Mouse (Mus musculus) hindbrain, embryonic 13.5 days (tissue): ENCODE data around the gene Cd209f. TPM values are rescaled to one million over a fixed set of nuclear protein-coding genes. Genes with fewer than 3 reads are reported as not detected.
"Not testable (repeated sequence)": the region's sequence is repeated elsewhere in the genome, so short reads cannot be mapped to it uniquely, and the experiment has no call there.

Experiments used
- ATAC-seq: fragments of 200-750 bp; cut with Nextera tagmentation; 2 replicates; pipeline ENCODE4 v1.8.0; 2017; ENCODE audit warnings: moderate TSS enrichment; ENCODE audit not compliant: low FRiP score
- H3K27ac ChIP-seq: fragments of 300-500 bp; sonication (generic); 2 replicates; pipeline ENCODE4 v1.5.1; 2015; ENCODE audit warnings: inconsistent platforms, mild to moderate bottlenecking, moderate library complexity
- H3K27me3 ChIP-seq: fragments of 300-500 bp; sonication (generic); 2 replicates; pipeline ENCODE4 v1.6.1; 2015; ENCODE audit warnings: mild to moderate bottlenecking, inconsistent platforms
- H3K36me3 ChIP-seq: fragments of 300-500 bp; sonication (generic); 2 replicates; pipeline ENCODE4 v1.6.1; 2015; ENCODE audit warnings: mild to moderate bottlenecking, inconsistent platforms
- H3K4me1 ChIP-seq: fragments of 300-500 bp; sonication (generic); replicated peaks from 2 replicates; pipeline ENCODE4 v1.6.1; 2015; ENCODE audit warnings: inconsistent platforms
- H3K4me2 ChIP-seq: fragments of 300-500 bp; sonication (generic); 2 replicates; pipeline ENCODE4 v1.6.1; 2015; ENCODE audit warnings: inconsistent platforms, mild to moderate bottlenecking, moderate library complexity
- H3K4me3 ChIP-seq: fragments of 300-500 bp; sonication (generic); 2 replicates; pipeline ENCODE4 v1.5.1; 2015; ENCODE audit warnings: mild to moderate bottlenecking, inconsistent platforms
- H3K9ac ChIP-seq: fragments of 300-500 bp; sonication (generic); 2 replicates; pipeline ENCODE4 v1.6.1; 2015; ENCODE audit warnings: mild to moderate bottlenecking, inconsistent platforms
- H3K9me3 ChIP-seq: fragments of 300-500 bp; sonication (generic); 2 replicates; pipeline ENCODE4 v1.6.1; 2016; ENCODE audit warnings: inconsistent platforms
- WGBS: fragments of 180-500 bp; shearing (Covaris S2); methylation state at CpG from one replicate; pipeline ENCODE4 v1.1.7; 2015; 5-methylcytosine and 5-hydroxymethylcytosine counted together
- polyA plus RNA-seq: library from polyadenylated mRNA; unstranded; fragments of >200 nt; fragmentation: Nextera tagmentation; extraction: Ambion mirVana; gene quantifications from 2 replicates; pipeline ENCODE4 v1.2.1, GENCODE M21; 2015

Gene Cd209f
- not detected in 2 replicates for polyA plus RNA-seq

GRCm38 (mm10) chr8:4105735-4106134 lies at the start of gene Cd209f:
TSS of gene Cd209f (minus strand) at chr8:4105835.
- not testable (repeated sequence) for H3K4me3 ChIP-seq, H3K27me3 ChIP-seq, H3K4me1 ChIP-seq, ATAC-seq, H3K9ac ChIP-seq, H3K36me3 ChIP-seq, H3K9me3 ChIP-seq, H3K27ac ChIP-seq, H3K4me2 ChIP-seq
- WGBS = 80% methylated on average over 2 of the region's 2 CpGs

- no peaks in the 10 kb centered on the region for H3K36me3 ChIP-seq
- H3K27me3 ChIP-seq = no peaks in the 10 kb centered on the region
- no peak for ATAC-seq
- no peak overlapping the region for H3K4me2 ChIP-seq
- no peaks in the 10 kb centered on the region for H3K4me1 ChIP-seq
- no peak overlapping the region for H3K4me3 ChIP-seq
- H3K27ac ChIP-seq = no peak overlapping the region
- no peaks in the 10 kb centered on the region for H3K9me3 ChIP-seq
- H3K9ac ChIP-seq = no peak overlapping the region
Observed at GRCm38 (mm10) chr8:4154878-4155277, 49.2 kb upstream of the Cd209f start.

- H3K4me2 ChIP-seq = no peak overlapping the region
- H3K4me1 ChIP-seq = no peaks in the 10 kb centered on the region
- H3K27ac ChIP-seq = no peak overlapping the region
- no peaks in the 10 kb centered on the region for H3K36me3 ChIP-seq
- no peak overlapping the region for H3K4me3 ChIP-seq
- no peaks in the 10 kb centered on the region for H3K9me3 ChIP-seq
- WGBS = 9% methylated on average over 1 of the region's 1 CpGs
- no peak overlapping the region for H3K9ac ChIP-seq
- no peaks in the 10 kb centered on the region for H3K27me3 ChIP-seq
- ATAC-seq = no peak
Observed at GRCm38 (mm10) chr8:4147272-4147671, 41.6 kb upstream of the Cd209f start.

- ATAC-seq = no peak
- Histone ChIP-seq H3K4me2 (no peak overlapping the region), H3K27me3 (peaks cover 7% of the 10 kb centered on the region; the same call in 1 of the 2 replicates), H3K4me1 (no peaks in the 10 kb centered on the region), H3K27ac (no peak overlapping the region), H3K36me3 (no peaks in the 10 kb centered on the region), H3K4me3 (no peak overlapping the region), H3K9me3 (no peaks in the 10 kb centered on the region), H3K9ac (no peak overlapping the region)
- 65% methylated on average over 3 of the region's 3 CpGs for WGBS
Observed at GRCm38 (mm10) chr8:4141721-4142120, 36.1 kb upstream of the Cd209f start.

GRCm38 (mm10) chr8:4139660-4140646 lies 34.3 kb upstream of the Cd209f start:
- no peaks in the 10 kb centered on the region for H3K4me1 ChIP-seq
- peaks cover 7% of the 10 kb centered on the region; the same call in 1 of the 2 replicates for H3K27me3 ChIP-seq
- no peak overlapping the region for H3K4me2 ChIP-seq
- no peak overlapping the region for H3K27ac ChIP-seq
- no peak overlapping the region for H3K4me3 ChIP-seq
- H3K9me3 ChIP-seq = no peaks in the 10 kb centered on the region
- H3K36me3 ChIP-seq = no peaks in the 10 kb centered on the region
- 10% methylated on average over 12 of the region's 12 CpGs for WGBS
- H3K9ac ChIP-seq = no peak overlapping the region
- ATAC-seq = peak; percentile 75

GRCm38 (mm10) chr8:4133798-4134197 lies 28.2 kb upstream of the Cd209f start, which contains the start of gene Cd209g:
TSS of gene Cd209g (plus strand) at chr8:4134098.
- no peak within 1 kb of the TSS for H3K4me2 ChIP-seq
- no peak within 1 kb of the TSS for H3K9ac ChIP-seq
- no peak within 1 kb of the TSS for H3K27ac ChIP-seq
- 93% methylated on average over 10 of the region's 10 CpGs for WGBS
- peaks cover 7% of the 10 kb centered on the region; the same call in 1 of the 2 replicates for H3K27me3 ChIP-seq
- no peak for ATAC-seq
- H3K4me3 ChIP-seq = no peak within 1 kb of the TSS
- no peaks in the 10 kb centered on the region for H3K9me3 ChIP-seq
- H3K36me3 ChIP-seq = no peaks in the 10 kb centered on the region
- no peaks in the 10 kb centered on the region for H3K4me1 ChIP-seq

- 90% methylated on average over 3 of the region's 3 CpGs for WGBS
- ATAC-seq = not testable (repeated sequence)
Observed at GRCm38 (mm10) chr8:4088514-4088913, 17.1 kb downstream of the Cd209f start.

GRCm38 (mm10) chr8:4087180-4087722 lies 18.4 kb downstream of the Cd209f start:
- H3K4me1 ChIP-seq, H3K27ac ChIP-seq, H3K9me3 ChIP-seq, H3K9ac ChIP-seq, ATAC-seq, H3K36me3 ChIP-seq, H3K4me2 ChIP-seq, H3K27me3 ChIP-seq, H3K4me3 ChIP-seq: not testable (repeated sequence)
- WGBS = 46% methylated on average over 31 of the region's 33 CpGs

More at GRCm38 (mm10) chr8:4088514-4088913, 17.1 kb downstream of the Cd209f start:
- not testable (repeated sequence) for H3K9ac ChIP-seq, H3K36me3 ChIP-seq, H3K4me2 ChIP-seq, H3K4me3 ChIP-seq, H3K27me3 ChIP-seq, H3K9me3 ChIP-seq, H3K4me1 ChIP-seq, H3K27ac ChIP-seq

Other genes with a start within 250 kb of the Cd209f start
- not detected in 2 replicates for gene Cd209d, start 227.3 kb downstream of the Cd209f start, polyA plus RNA-seq
- not detected in 2 replicates for gene Cd209b, start 179.0 kb downstream of the Cd209f start, polyA plus RNA-seq
- gene Cd209c, start 151.1 kb downstream of the Cd209f start, polyA plus RNA-seq = 0.36 and 0.81 TPM in 2 replicates
- gene Cd209g, start 28.3 kb upstream of the Cd209f start, polyA plus RNA-seq = not detected in 2 replicates
- gene Evi5l, start 60.7 kb upstream of the Cd209f start, polyA plus RNA-seq = 93.5 and 93.7 TPM in 2 replicates
- 40.2 and 47.7 TPM in 2 replicates for gene Prr36, start 111.6 kb upstream of the Cd209f start, polyA plus RNA-seq
- gene Lrrc8e, start 121.0 kb upstream of the Cd209f start, polyA plus RNA-seq = not detected in 2 replicates
- 28.5 and 30.8 TPM in 2 replicates for gene Map2k7, start 132.9 kb upstream of the Cd209f start, polyA plus RNA-seq
- gene Gm49320, start 133.0 kb upstream of the Cd209f start, polyA plus RNA-seq = 1.00 and 1.7 TPM in 2 replicates
- 5.0 and 5.2 TPM in 2 replicates for gene Tgfbr3l, start 142.4 kb upstream of the Cd209f start, polyA plus RNA-seq
- gene Snapc2, start 147.2 kb upstream of the Cd209f start, polyA plus RNA-seq = 62.1 and 65.2 TPM in 2 replicates
- 281 and 287 TPM in 2 replicates for gene Ctxn1, start 153.4 kb upstream of the Cd209f start, polyA plus RNA-seq
- 41.5 and 42.6 TPM in 2 replicates for gene Timm44, start 170.1 kb upstream of the Cd209f start, polyA plus RNA-seq
- 22.3 and 24.9 TPM in 2 replicates for gene Ccl25, start 219.4 kb upstream of the Cd209f start, polyA plus RNA-seq
- gene Elavl1, start 219.6 kb upstream of the Cd209f start, polyA plus RNA-seq = 121 and 127 TPM in 2 replicates